Mouse (Mus musculus): ENCODE data around the gene Troap. TPM values are rescaled to one million over a fixed set of nuclear protein-coding genes. Genes with fewer than 3 reads are reported as not detected.

Gene Troap
- total and polyA plus RNA-seq, 3 experiments, result 22.3 to 73.9 (median 58.2) TPM

DNA sequence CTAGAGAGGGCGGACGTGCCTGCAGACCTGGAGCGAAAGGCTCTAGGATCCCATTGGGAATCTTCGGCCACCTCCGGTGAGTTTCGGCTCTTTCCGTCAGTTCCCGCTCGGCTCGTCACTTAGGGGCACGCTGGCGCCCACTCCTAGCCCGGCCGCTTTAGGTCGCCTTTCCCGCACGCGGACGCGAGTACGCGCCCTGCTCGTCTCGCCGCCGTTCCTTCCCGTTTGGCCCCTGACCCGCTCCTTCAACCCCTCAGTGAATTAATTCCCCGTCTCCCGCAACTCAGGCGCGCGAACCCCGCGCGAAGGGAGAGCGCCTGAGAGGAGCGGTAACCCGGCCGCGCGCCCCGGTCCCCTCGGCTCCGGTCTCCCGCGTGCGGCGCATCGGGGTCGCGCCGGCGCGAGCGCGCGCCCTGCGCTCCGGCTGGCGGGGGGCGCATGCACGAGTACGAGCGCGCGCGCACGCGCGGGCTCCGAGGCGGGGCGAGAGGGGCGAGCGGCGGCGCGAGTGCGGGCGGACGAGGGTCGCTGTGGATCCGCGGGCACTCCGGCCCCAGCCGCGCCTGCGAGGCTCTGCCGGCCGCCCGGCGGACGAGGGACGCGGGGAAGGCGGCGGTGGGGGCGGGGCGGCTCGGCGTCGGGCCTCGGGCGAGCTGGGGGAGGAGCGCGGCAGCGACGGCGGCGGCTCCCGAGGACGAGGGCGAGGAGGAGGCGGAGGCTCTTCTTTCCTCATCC is 51.9 kb downstream of the Troap start:
- H3K4me1 ChIP-seq (ENCODE audit: insufficient read depth, low read depth, low read length), result no peaks in the 10 kb centered on the region
- ATAC-seq (ENCODE audit: extremely low read depth, insufficient number of reproducible peaks, low FRiP score, poor library complexity, severe bottlenecking), result no peak

DNA sequence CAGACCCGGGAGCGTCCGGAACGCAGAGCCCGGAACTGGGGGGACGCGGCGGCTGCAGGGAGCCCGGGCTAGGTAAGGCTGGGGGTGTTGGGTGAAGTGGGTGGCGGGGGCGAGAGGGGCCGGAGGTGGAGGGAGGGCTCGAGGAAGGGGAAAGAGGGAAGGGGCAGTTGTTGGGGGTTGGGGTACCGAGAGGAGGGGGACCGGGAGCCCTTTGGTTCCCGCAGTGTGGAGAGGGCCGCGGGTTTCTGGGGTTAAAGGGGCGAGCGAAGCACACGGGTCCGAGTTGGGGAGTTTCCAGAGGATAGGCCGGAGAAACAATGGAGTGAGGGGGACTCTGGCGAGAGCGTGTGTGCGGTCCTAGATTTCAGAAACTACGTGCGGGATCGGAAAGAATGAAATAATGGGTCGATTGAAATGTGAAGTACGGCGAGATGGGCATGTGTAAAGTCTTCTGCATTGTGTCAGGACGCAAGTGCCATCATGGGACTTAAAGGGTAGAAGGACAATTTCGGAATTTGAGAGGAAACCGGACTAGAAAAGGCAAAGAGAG is 52.5 kb downstream of the Troap start:
- TF ChIP-seq POLR2AphosphoS5 (IDR thresholded peaks at IDR 0.05; ENCODE audit: insufficient replicate concordance, low read depth, low read length), result no peak
- no peak for TF ChIP-seq GATA1 (IDR thresholded peaks at IDR 0.05; ENCODE audit: borderline replicate concordance, low read length)
- no peak for TF ChIP-seq TAL1 (conservative IDR thresholded peaks at IDR 0.05; ENCODE audit: low read depth, low read length)
- no peak for TF ChIP-seq GATA2 (IDR thresholded peaks at IDR 0.05; ENCODE audit: borderline replicate concordance, low read depth, low read length)
- TF ChIP-seq CTCF (IDR thresholded peaks at IDR 0.05; ENCODE audit: low read depth, low read length), result no peak
- H3K4me3 ChIP-seq (ENCODE audit: low read depth, low read length), result no peak overlapping the region
- ATAC-seq (ENCODE audit: extremely low read depth, insufficient number of reproducible peaks, low FRiP score, poor library complexity, severe bottlenecking) (no peak), DNase-seq (ENCODE audit: low spot score) (no peak)
- H3K27me3 ChIP-seq (ENCODE audit: insufficient read depth, low read length), result peaks cover 15% of the 10 kb centered on the region
- H3K36me3 ChIP-seq (replicated peaks), result no peaks in the 10 kb centered on the region
- H3K4me1 ChIP-seq (ENCODE audit: insufficient read depth, low read depth, low read length), result no peaks in the 10 kb centered on the region
- peaks cover 6% of the 10 kb centered on the region for H3K9me3 ChIP-seq (replicated peaks)

More for the DNA sequence above, 51.9 kb downstream of the Troap start:
- TF ChIP-seq GATA2 (IDR thresholded peaks at IDR 0.05; ENCODE audit: borderline replicate concordance, low read depth, low read length) (no peak), TAL1 (conservative IDR thresholded peaks at IDR 0.05; ENCODE audit: low read depth, low read length) (no peak), CTCF (IDR thresholded peaks at IDR 0.05; ENCODE audit: low read depth, low read length) (no peak), POLR2AphosphoS5 (IDR thresholded peaks at IDR 0.05; ENCODE audit: insufficient replicate concordance, low read depth, low read length) (no peak), GATA1 (IDR thresholded peaks at IDR 0.05; ENCODE audit: borderline replicate concordance, low read length) (no peak)
- Histone ChIP-seq H3K4me3 (ENCODE audit: low read depth, low read length) (no peak overlapping the region), H3K9me3 (replicated peaks) (peaks cover 6% of the 10 kb centered on the region), H3K36me3 (replicated peaks) (no peaks in the 10 kb centered on the region), H3K27me3 (ENCODE audit: insufficient read depth, low read length) (peaks cover 8% of the 10 kb centered on the region; the same call in 1 of the 2 replicates)
- DNase-seq (ENCODE audit: low spot score), result no peak

- DNase-seq (ENCODE audit: low spot score) (no peak), ATAC-seq (ENCODE audit: extremely low read depth, insufficient number of reproducible peaks, low FRiP score, poor library complexity, severe bottlenecking) (no peak)
- Histone ChIP-seq H3K4me1 (ENCODE audit: insufficient read depth, low read depth, low read length) (no peaks in the 10 kb centered on the region), H3K36me3 (replicated peaks) (no peaks in the 10 kb centered on the region), H3K27me3 (ENCODE audit: insufficient read depth, low read length) (peaks cover 16% of the 10 kb centered on the region), H3K9me3 (replicated peaks) (peaks cover 6% of the 10 kb centered on the region), H3K4me3 (ENCODE audit: low read depth, low read length) (no peak overlapping the region)
- TF ChIP-seq POLR2AphosphoS5 (IDR thresholded peaks at IDR 0.05; ENCODE audit: insufficient replicate concordance, low read depth, low read length), result no peak
- TF ChIP-seq CTCF (IDR thresholded peaks at IDR 0.05; ENCODE audit: low read depth, low read length), result no peak
- TF ChIP-seq GATA1 (IDR thresholded peaks at IDR 0.05; ENCODE audit: borderline replicate concordance, low read length), result no peak
- no peak for TF ChIP-seq TAL1 (conservative IDR thresholded peaks at IDR 0.05; ENCODE audit: low read depth, low read length)
- TF ChIP-seq GATA2 (IDR thresholded peaks at IDR 0.05; ENCODE audit: borderline replicate concordance, low read depth, low read length), result no peak
Observed at GRCm38 (mm10) chr15:99127851-99128522, 53.6 kb downstream of the Troap start.

DNA sequence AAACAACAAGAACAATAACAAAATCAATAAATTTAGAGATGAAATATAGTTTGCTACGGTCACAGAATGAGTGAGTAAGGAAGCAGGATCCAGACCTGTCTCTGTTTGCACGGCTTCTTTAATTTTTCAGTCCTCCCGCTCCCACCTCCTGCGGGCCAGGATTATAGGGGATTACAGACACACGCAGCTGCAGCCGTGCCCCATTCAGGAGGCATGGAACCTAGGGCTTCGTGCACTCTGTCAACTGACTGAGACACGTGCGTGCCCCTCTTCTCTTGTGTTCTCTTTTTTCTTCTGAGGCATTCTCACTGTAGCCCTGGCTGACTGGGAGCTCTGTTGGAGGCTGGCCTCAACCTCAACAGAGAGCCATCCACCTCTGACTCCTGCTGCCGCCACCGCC is 55.1 kb downstream of the Troap start:
- H3K4me3 ChIP-seq (ENCODE audit: low read depth, low read length), result no peak overlapping the region
- peaks cover 6% of the 10 kb centered on the region for H3K9me3 ChIP-seq (replicated peaks)
- peaks cover 19% of the 10 kb centered on the region for H3K27me3 ChIP-seq (ENCODE audit: insufficient read depth, low read length)
- no peaks in the 10 kb centered on the region for H3K36me3 ChIP-seq (replicated peaks)
- DNase-seq (ENCODE audit: low spot score) (no peak), ATAC-seq (ENCODE audit: extremely low read depth, insufficient number of reproducible peaks, low FRiP score, poor library complexity, severe bottlenecking) (no peak)
- no peaks in the 10 kb centered on the region for H3K4me1 ChIP-seq (ENCODE audit: insufficient read depth, low read depth, low read length)
- no peak for TF ChIP-seq CTCF (IDR thresholded peaks at IDR 0.05; ENCODE audit: low read depth, low read length)
- no peak for TF ChIP-seq POLR2AphosphoS5 (IDR thresholded peaks at IDR 0.05; ENCODE audit: insufficient replicate concordance, low read depth, low read length)
- no peak for TF ChIP-seq GATA1 (IDR thresholded peaks at IDR 0.05; ENCODE audit: borderline replicate concordance, low read length)
- TF ChIP-seq GATA2 (IDR thresholded peaks at IDR 0.05; ENCODE audit: borderline replicate concordance, low read depth, low read length), result no peak
- TF ChIP-seq TAL1 (conservative IDR thresholded peaks at IDR 0.05; ENCODE audit: low read depth, low read length), result no peak

GRCm38 (mm10) chr15:99129956-99130910 is 55.9 kb downstream of the Troap start:
- Histone ChIP-seq H3K36me3 (replicated peaks) (no peaks in the 10 kb centered on the region), H3K9me3 (replicated peaks) (peaks cover 6% of the 10 kb centered on the region), H3K4me1 (ENCODE audit: insufficient read depth, low read depth, low read length) (no peaks in the 10 kb centered on the region), H3K27me3 (ENCODE audit: insufficient read depth, low read length) (peaks cover 19% of the 10 kb centered on the region), H3K4me3 (ENCODE audit: low read depth, low read length) (no peak overlapping the region)
- ATAC-seq (ENCODE audit: extremely low read depth, insufficient number of reproducible peaks, low FRiP score, poor library complexity, severe bottlenecking), result no peak
- TF ChIP-seq GATA2 (IDR thresholded peaks at IDR 0.05; ENCODE audit: borderline replicate concordance, low read depth, low read length), result no peak
- no peak for TF ChIP-seq TAL1 (conservative IDR thresholded peaks at IDR 0.05; ENCODE audit: low read depth, low read length)
- no peak for TF ChIP-seq GATA1 (IDR thresholded peaks at IDR 0.05; ENCODE audit: borderline replicate concordance, low read length)
- TF ChIP-seq POLR2AphosphoS5 (IDR thresholded peaks at IDR 0.05; ENCODE audit: insufficient replicate concordance, low read depth, low read length), result no peak
- no peak for TF ChIP-seq CTCF (IDR thresholded peaks at IDR 0.05; ENCODE audit: low read depth, low read length)
- DNase-seq (ENCODE audit: low spot score), result no peak

Other genes with a start within 250 kb of the Troap start
- 62.8 and 72.4 TPM in 2 replicates for gene Prkag1, start 243.1 kb upstream of the Troap start, total RNA-seq (2014; fragmentation: Nextera tagmentation)
- 114 and 150 TPM in 2 replicates for gene Prkag1, start 243.1 kb upstream of the Troap start, total RNA-seq (2017)
- gene Prkag1, start 243.1 kb upstream of the Troap start, polyA plus RNA-seq (2012), result 106 and 142 TPM in 2 replicates
- gene Kmt2d, start 203.4 kb upstream of the Troap start, total RNA-seq (2014; fragmentation: Nextera tagmentation), result 141 and 150 TPM in 2 replicates
- 22.1 and 27.0 TPM in 2 replicates for gene Kmt2d, start 203.4 kb upstream of the Troap start, total RNA-seq (2017)
- 42.8 and 57.8 TPM in 2 replicates for gene Kmt2d, start 203.4 kb upstream of the Troap start, polyA plus RNA-seq (2012)
- gene Rhebl1, start 180.0 kb upstream of the Troap start, total RNA-seq (2014; fragmentation: Nextera tagmentation), result 5.2 and 8.4 TPM in 2 replicates
- 7.8 and 8.0 TPM in 2 replicates for gene Rhebl1, start 180.0 kb upstream of the Troap start, total RNA-seq (2017)
- gene Rhebl1, start 180.0 kb upstream of the Troap start, polyA plus RNA-seq (2012), result 2.7 and 2.9 TPM in 2 replicates
- gene Dhh, start 176.0 kb upstream of the Troap start, total RNA-seq (2014; fragmentation: Nextera tagmentation), result not detected in 2 replicates
- 0.05 and 0.06 TPM in 2 replicates for gene Dhh, start 176.0 kb upstream of the Troap start, total RNA-seq (2017)
- gene Dhh, start 176.0 kb upstream of the Troap start, polyA plus RNA-seq (2012), result not detected in 2 replicates
- gene Lmbr1l, start 156.3 kb upstream of the Troap start, total RNA-seq (2014; fragmentation: Nextera tagmentation), result 10.9 and 17.1 TPM in 2 replicates
- 4.5 and 7.4 TPM in 2 replicates for gene Lmbr1l, start 156.3 kb upstream of the Troap start, total RNA-seq (2017)
- 9.6 and 9.7 TPM in 2 replicates for gene Lmbr1l, start 156.3 kb upstream of the Troap start, polyA plus RNA-seq (2012)
- gene Tuba1b, start 140.0 kb upstream of the Troap start, total RNA-seq (2014; fragmentation: Nextera tagmentation), result 1,654 and 1,866 TPM in 2 replicates
- gene Tuba1b, start 140.0 kb upstream of the Troap start, total RNA-seq (2017), result 717 and 929 TPM in 2 replicates
- 255 and 384 TPM in 2 replicates for gene Tuba1b, start 140.0 kb upstream of the Troap start, polyA plus RNA-seq (2012)
- not detected in 2 replicates for gene Gm49450, start 121.0 kb upstream of the Troap start, total RNA-seq (2014; fragmentation: Nextera tagmentation)
- not detected in 2 replicates for gene Gm49450, start 121.0 kb upstream of the Troap start, total RNA-seq (2017)
- gene Gm49450, start 121.0 kb upstream of the Troap start, polyA plus RNA-seq (2012), result not detected in 2 replicates
- 11.6 and 22.3 TPM in 2 replicates for gene Tuba1a, start 120.9 kb upstream of the Troap start, total RNA-seq (2014; fragmentation: Nextera tagmentation)
- gene Tuba1a, start 120.9 kb upstream of the Troap start, total RNA-seq (2017), result 35.9 and 52.0 TPM in 2 replicates
- gene Tuba1a, start 120.9 kb upstream of the Troap start, polyA plus RNA-seq (2012), result 1.4 and 3.3 TPM in 2 replicates
- 856 and 1,023 TPM in 2 replicates for gene Tuba1c, start 44.7 kb upstream of the Troap start, total RNA-seq (2014; fragmentation: Nextera tagmentation)
- 252 and 273 TPM in 2 replicates for gene Tuba1c, start 44.7 kb upstream of the Troap start, total RNA-seq (2017)
- gene Tuba1c, start 44.7 kb upstream of the Troap start, polyA plus RNA-seq (2012), result 47.1 and 72.7 TPM in 2 replicates
- gene Prph, start 19.4 kb upstream of the Troap start, total RNA-seq (2014; fragmentation: Nextera tagmentation), result not detected in 2 replicates
- not detected in 2 replicates for gene Prph, start 19.4 kb upstream of the Troap start, total RNA-seq (2017)
- gene Prph, start 19.4 kb upstream of the Troap start, polyA plus RNA-seq (2012), result not detected in 2 replicates
- gene C1ql4, start 13.2 kb downstream of the Troap start, total RNA-seq (2014; fragmentation: Nextera tagmentation), result not detected in 2 replicates
- gene C1ql4, start 13.2 kb downstream of the Troap start, total RNA-seq (2017), result not detected in 2 replicates
- gene C1ql4, start 13.2 kb downstream of the Troap start, polyA plus RNA-seq (2012), result not detected in 2 replicates
- not detected in 2 replicates for gene Dnajc22, start 18.6 kb downstream of the Troap start, total RNA-seq (2014; fragmentation: Nextera tagmentation)
- 0.16 TPM in 1 of 2 replicates, not detected in the other for gene Dnajc22, start 18.6 kb downstream of the Troap start, total RNA-seq (2017)
- gene Dnajc22, start 18.6 kb downstream of the Troap start, polyA plus RNA-seq (2012), result not detected in 2 replicates
- not detected in 2 replicates for gene Spats2, start 51.3 kb downstream of the Troap start, total RNA-seq (2014; fragmentation: Nextera tagmentation)
- gene Spats2, start 51.3 kb downstream of the Troap start, total RNA-seq (2017), result 0.05 and 0.12 TPM in 2 replicates
- gene Spats2, start 51.3 kb downstream of the Troap start, polyA plus RNA-seq (2012), result not detected in 2 replicates
- not detected in 2 replicates for gene Kcnh3, start 150.3 kb downstream of the Troap start, total RNA-seq (2014; fragmentation: Nextera tagmentation)
- 0.05 TPM in 1 of 2 replicates, not detected in the other for gene Kcnh3, start 150.3 kb downstream of the Troap start, total RNA-seq (2017)
- not detected in 2 replicates for gene Kcnh3, start 150.3 kb downstream of the Troap start, polyA plus RNA-seq (2012)
- 29.8 and 39.4 TPM in 2 replicates for gene Mcrs1, start 177.4 kb downstream of the Troap start, total RNA-seq (2014; fragmentation: Nextera tagmentation)
- gene Mcrs1, start 177.4 kb downstream of the Troap start, total RNA-seq (2017), result 45.7 and 60.1 TPM in 2 replicates
- gene Mcrs1, start 177.4 kb downstream of the Troap start, polyA plus RNA-seq (2012), result 75.9 and 83.4 TPM in 2 replicates
- gene Prpf40b, start 220.5 kb downstream of the Troap start, total RNA-seq (2014; fragmentation: Nextera tagmentation), result 39.1 and 39.5 TPM in 2 replicates
- gene Prpf40b, start 220.5 kb downstream of the Troap start, total RNA-seq (2017), result 10.1 and 13.1 TPM in 2 replicates
- gene Prpf40b, start 220.5 kb downstream of the Troap start, polyA plus RNA-seq (2012), result 47.2 and 53.8 TPM in 2 replicates
- gene Fam186b, start 221.3 kb downstream of the Troap start, total RNA-seq (2014; fragmentation: Nextera tagmentation), result not detected in 2 replicates
- gene Fam186b, start 221.3 kb downstream of the Troap start, total RNA-seq (2017), result 0.12 TPM in 1 of 2 replicates, not detected in the other
- not detected in 2 replicates for gene Fam186b, start 221.3 kb downstream of the Troap start, polyA plus RNA-seq (2012)